Mouse (Mus musculus) induced T-regulatory cell, adult 2 months (primary cell): ENCODE results near the gene Brinp3.
"Not testable (repeated sequence)": the region's sequence is repeated elsewhere in the genome, so short reads cannot be mapped to it uniquely, and the experiment has no call there.

Source experiments
- DNase-seq: peaks from one replicate; pipeline ENCODE4 v3.0.0-alpha.2; 2012; ENCODE audit warnings: low read depth

The Brinp3 gene

DNA sequence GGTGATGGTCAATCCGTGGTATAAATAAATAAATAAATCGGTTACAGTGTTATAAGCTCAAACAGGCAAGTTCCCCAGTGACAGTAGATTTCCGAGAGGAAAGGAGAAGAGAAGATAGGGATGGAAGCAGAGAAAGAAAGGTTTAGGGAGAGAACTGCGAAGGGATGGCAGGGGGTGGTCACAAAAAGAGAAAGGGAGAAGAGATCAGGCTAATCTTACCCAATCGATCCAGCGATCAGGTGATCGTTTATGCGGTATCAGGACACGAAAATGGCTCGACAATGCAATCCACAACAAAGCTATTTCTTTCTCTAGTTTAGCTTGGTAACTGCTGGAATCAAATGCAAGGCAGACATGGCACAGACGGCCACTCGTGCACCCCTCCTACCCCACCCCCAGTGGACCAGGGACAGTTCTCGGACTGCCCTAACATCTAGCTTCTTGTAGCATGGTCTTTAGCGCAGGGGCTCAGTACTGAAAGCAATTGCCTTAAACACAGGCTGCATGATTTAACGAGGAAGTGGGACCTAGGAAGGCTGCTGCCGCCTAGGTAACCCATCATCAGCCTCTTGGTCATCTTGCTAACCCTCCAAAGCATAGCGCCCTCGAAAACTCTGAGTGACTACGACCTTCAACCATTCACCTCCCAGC lies at the start of gene Brinp3:
Gene Brinp3 (plus strand): TSS at position 80 of the 651 bp plus-strand sequence.
- no peak for DNase-seq

DNA sequence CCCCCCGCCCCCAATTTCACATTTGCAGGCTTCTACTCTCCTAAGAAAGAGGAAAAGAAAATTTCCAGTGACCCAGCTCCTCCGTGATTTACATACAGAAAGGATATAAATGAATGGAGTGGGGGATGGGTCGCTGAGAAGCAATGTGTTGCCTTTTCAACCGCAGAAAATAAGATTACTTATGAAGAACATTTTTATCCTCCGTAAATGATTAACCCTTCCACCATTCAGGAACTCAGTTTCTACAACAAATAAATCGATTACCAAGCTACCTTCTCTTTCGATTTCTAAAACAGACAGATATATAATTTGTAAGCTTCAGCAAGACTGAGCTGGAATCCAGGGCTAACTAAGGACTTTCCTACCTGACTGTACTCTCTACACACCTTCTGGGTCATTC lies 339 bp upstream of the Brinp3 start:
- DNase-seq = no peak

DNA sequence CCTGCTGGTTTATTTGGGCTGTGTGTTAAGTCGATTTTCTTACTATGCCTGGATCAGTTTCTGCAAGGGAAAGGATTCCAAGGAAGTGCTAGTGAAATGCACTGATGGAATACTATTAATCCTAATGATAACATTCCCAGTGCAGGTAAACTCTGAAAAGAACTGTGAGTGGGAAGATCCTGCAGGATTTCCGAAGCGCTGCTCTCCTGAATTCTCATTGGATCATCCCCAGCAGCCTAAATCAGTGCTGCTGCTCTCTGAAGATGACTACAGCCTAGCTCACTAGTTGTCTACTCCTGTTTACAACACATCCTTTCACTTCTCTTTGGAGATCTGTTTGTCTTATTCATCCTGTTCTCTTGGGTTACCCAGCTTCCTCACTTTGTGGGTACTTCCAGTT lies 826 bp downstream of the Brinp3 start:
- DNase-seq = no peak

DNA sequence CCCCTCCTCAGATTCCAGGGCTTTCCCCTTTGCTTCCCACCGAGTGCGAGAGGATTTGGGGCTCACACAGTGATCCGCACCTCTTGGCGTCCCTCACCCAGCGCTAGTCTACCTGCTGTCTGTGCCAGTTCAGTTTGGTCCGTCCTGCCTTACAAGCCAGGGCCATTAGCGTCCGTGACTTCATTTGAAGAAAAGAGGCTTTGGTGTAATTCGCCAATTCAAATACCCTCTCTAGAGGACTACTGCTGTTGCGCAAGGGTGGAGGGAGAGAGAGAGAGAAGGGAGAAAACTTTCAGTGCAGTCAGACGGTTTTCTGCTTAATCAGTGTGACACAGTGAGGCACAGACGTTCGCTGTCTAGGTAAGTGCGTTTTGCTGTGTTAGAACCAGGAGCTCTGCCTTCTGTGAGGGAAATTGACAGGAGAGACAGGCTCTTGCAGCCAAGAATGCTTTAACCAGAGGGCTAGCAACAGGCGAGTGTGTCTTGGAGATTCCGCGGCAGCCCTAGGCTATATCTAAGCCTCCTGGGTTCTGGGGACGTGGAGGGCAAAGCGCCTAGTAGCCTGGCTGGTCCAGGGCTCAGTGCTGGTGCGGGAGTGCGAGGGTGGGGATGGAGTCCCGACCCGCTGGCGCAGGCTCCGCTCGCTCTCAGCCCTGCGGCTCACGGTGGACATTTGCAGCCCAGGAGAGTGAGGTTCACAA lies 3.0 kb downstream of the Brinp3 start:
- DNase-seq = no peak

DNA sequence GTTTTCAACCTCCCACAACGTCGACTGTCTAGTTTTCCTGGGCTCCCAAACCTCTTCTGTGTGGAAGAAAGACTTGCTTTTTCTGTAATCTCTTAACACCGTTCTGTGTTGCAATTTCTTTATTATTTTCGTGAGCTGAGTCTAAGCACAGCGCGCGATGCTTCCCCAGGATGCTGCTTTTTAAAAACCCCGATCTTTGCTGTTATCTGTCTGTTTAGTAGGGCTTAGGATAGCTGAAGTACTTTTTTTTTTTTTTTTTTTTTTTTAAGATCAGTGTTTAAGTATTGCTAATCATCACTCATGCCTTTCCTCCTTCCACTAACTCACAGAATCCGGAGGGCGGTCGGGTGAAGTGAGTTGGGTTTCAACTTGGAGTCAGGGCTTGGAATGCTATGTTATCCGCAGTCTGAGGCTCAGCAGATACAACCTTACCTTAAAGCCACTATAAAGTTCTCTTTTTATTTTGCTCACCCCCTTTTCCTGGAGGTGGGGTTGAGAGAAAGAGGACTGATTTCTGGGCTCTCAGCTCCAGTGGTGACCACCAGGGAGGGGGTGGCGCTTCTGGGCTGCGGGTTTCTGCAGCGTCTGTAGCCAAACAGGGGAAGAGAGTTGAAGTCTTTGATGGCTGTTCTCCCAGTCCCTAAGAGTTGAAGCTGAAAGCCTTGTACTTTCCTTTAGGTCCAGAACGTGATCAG lies 3.7 kb downstream of the Brinp3 start:
- no peak for DNase-seq

DNA sequence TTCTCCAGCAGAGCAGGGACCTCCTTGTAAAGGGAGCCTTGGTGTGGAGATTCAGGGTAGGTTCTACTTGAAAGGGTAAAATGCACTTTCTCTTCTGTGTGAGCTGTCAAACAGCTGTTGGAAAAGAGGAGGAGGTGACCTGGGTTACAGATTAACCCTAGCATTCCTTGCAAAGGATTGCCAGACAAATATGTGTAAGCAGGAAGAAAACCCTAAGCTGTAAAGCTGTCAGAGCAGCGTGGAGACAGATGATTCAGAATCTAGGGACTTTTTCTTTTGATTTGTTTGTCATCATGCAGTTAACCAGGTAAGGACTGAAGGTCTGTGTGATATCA lies 4.2 kb downstream of the Brinp3 start:
- no peak for DNase-seq

DNA sequence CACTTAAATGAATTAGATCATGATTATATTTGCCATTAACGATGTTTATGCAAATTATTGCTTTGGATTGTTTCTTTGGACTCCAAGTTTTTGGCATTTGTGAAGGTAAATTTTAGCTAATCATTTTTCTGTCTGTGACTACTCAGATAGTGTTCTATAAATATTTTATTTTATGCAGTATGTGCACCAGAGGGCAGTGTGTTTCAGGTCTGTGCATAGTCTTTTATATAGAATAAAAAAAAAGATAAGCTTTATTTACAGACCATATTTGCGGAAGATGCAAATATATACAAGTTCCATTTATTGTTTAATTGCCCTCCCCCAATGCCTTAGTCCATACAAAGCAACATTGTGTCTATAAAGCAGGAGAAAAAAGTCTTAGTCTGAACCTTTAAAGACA lies 20.8 kb downstream of the Brinp3 start:
- no peak for DNase-seq

DNA sequence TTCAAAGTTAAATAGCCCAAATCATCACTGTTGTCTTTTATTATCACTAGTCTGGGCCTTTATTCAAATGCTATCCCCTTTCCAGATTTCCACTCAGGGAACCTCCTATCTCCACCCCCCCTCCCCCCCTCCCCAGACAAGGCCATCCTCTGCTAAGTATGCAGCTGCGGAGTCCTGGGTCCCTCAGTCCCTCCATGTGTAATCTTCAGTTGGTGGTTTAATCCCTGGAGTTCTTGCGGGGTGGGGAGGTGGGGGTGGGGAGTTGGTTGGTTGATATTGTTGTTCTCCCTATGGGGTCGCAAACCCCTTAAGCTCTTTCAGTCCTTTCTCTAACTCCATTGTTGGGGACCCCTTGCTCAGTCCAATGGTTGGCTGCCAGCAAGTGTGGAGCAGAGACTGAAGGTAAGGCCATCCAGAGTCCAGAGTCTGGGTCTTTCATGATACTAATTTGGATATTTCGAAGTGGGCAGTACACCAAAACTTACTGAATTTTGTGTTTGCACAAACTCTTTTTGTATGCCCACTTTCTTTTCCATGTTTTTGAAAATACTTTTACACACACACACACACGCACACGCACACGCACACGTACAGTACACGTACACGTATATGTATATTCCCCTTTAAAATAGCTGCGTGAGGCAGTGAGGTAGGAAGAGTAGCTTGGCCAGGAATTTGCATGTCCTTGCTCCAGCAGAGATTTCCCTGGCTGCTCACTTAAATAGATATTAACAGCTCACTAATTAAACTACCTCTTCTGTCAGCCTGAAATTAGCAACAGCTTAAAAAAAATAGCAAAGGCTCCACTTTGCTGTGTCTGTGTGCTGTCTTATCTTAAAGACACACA lies 29.4 kb downstream of the Brinp3 start:
- no peak for DNase-seq

DNA sequence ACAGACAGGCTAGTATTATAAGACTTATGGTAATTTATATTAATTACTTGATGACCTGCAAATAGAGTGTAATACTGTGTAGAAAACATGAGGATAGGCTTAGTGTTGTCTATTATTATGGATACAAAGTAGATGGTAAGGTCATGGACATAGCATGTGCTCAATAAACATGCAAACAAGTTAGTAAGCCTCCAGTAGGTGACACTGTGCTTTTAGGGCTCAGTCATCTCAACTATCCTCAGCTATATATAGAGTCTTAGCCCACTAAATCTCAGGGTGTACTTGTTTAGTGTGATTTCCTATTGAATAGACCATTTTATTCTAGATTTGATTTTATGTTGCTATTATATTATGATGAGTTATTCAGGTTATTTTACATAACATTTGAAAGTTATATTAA lies 34.0 kb downstream of the Brinp3 start:
- DNase-seq = no peak

DNA sequence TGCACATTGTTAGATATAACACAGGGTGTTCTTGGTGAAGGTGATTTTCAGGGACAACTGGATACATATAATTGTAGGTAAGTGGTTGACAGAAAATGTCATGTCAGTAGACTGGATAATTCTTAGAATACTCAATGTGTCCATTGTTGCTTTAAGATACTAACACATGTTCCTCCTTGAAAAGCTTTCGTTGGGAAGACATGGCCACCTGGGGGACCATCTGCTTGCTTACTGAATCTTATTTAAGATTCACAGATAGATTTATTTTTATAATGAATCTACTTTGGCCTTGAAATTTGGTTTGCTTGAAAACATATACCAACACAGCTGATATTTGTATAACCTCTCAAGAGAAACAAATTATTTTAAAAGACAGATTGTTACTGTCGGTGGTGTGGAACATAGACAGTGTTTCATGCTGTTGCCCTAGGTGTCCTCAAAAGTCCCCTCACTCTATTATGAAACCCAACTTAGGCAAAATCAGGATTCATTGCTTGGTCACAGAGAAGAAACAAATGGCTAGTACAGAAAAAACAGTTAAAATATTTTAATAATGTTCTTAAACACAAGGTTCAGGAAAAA lies 52.4 kb downstream of the Brinp3 start:
- DNase-seq = no peak

DNA sequence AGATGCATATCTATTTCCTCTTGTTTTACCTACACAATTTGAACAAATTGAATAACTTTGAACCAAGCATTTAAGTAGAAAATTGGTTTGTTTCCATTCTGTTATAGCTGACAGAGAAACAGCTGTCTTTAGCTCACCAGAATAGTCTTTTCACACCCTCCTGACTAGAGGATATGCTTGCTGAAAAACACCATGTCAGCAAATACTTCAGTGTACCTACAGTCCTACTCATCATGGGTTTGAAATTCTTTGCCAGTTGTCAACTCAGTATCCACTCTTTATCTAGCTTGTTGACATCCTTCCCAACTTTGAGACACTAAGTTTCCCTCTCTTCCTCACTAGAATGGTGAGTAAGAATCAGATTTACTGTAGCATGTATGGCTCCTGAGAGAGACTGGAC lies 62.4 kb downstream of the Brinp3 start:
- no peak for DNase-seq

DNA sequence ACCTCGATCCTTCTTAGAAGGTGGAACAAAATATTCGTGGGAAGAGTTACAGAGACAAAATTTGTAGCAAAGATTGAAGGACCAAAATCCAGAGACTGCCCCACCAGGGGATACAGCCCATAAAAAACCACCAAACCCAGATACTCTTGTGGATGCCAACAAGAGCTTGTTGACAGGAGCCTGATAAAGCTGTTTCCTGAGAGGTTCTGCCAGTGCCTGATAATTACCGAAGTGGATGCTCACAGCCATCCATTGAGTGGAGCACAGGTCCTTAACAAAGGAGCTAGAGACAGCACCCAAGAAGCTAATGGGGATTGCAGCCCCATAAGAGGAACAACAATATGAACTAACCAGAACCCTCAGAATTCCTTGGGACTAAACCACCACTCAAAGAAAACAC lies 67.6 kb downstream of the Brinp3 start:
- DNase-seq = no peak

DNA sequence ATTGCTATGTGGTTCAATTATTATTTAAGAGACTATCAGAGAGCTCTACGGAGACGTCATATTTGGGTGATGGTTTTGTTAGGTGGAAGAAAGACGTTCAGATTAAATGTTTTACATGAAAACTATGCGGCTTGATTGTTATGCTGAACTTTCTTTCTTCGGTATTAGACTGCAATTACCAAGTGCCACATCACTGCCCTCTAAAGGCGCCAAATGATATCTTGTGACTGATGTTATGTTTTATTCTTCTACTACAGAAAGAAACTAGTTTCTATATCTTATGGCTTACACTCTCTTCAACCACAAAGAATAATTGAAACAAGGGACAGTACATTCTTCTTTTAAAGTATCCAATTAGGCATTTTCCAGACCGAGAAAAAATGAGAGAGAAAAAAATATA lies 89.6 kb downstream of the Brinp3 start:
- no peak for DNase-seq

DNA sequence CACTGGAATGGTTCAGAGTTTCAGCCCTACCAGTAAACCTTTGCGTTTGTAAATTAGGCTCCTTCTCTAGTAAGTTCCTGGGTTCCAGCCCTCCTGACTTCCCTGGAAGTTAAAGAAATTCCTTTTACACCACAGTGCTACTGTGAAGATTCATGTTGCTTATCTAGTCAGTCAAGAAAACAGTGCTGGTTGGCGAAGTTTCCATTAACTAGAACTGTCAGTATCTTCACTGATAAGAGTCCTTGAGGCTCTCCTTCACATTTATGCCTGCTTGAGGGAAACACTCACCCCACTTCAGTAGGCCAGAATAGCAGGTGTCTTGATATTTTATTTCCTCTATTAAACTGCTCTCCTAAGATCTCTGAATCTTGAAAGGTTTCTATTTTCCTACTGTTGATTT lies 138.3 kb downstream of the Brinp3 start:
- no peak for DNase-seq

DNA sequence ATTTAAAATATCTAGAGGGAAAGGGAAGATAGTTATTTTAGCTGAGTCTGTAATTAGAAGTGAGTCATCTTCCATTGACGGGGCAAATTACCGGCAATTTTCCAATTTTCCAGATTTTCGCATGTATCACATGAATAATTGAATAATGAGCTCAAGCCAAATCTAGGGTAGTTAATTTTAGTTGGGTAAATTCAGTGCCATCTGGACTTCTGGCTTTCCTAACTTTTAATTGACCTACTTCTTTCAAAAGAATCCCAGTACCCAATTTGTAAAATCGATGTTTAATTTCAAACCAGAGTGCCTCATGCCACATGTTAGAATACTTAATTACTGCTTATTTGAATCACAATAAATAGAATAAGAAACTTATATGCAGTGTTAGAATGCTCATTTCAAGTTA lies 162.7 kb downstream of the Brinp3 start:
- DNase-seq = no peak

DNA sequence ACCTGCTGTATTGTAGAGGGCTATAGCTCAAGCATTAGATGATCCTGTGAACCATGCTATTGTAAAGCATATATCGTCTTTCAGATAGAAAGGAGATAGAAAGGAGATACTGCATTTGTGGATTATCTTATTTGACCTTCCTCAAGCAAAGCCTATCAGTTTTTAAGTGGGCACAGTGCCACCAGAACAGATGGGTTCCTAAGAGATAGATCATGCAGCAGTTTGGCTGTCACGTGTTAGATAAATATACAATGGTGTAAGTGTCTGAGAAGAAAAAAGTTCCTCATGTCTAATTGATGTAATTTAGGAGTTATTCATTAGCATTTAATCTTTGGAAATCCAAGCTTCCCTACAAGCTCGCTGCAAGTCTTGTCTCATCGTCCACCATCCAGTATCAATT lies 206.2 kb downstream of the Brinp3 start:
- no peak for DNase-seq

DNA sequence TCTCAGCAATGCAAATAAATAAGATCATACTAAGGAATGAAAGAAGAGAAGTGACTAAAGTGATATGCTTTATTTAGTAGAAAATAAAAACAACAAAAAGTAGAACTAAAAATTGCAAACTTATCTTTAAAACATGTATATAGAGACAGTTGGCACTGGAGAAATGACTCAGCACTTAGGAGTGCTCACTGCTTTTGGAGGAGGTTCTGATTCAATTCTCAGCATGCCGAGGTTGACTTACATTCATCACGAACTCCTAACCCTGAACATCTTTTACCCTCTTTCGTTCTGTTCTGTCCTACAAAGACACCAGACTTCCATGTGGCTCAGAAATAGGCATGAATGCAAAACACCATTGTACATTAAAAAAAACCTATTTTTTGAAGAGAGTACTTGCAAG lies 225.0 kb downstream of the Brinp3 start:
- no peak for DNase-seq

DNA sequence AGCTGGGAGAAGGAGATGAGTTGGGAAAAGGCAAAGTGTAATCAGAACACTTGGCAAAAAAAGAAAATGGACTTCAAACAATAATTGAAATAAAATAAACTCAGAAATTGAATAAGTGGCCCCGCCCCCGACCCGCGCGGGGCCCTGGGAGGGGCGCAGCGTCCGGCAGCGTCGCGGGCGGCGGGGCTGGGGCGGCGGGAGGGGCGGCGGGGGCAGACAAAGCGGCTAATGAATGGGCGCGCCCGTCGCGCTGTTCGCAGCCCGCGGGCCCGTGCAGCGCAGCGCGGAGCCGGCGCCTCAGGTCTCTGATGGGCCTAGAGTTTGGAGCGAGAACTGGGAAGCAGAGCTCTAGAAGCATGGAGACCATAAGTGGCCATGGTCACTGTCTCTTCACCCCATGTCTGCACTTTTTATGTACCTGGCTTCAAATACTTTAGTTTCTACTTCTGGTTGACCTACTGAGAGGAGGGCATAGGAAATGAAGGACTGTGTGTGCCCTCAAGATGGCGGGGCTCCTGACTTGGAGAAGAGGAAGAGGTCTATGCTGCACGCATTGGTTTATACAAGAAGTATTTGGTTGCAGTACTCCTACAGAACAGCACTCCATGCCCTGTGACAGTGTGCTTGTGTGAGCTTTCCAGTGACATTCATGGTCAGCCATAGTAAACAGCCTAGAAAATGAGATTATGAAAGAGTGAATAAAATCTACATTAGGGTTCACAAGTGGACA lies 230.4 kb downstream of the Brinp3 start:
- DNase-seq = not testable (repeated sequence)

DNA sequence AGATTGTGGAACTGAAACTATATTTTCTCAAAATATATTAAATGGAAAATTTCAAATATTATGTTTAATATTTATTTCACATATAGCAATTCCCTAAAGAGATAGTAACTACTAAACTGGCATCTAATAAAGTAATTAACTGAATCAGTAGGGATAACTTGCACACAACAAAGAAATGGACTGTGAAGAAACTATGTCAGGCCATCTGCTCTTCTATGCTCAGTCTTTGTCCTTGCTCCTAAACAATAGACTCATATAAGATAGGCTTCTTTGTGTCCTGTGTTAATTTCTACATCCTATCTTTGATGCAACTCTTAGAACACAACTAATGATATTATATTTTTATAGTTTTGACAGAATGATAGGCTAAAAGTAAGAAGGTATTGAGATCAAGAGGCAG lies 256.5 kb downstream of the Brinp3 start:
- DNase-seq = no peak

DNA sequence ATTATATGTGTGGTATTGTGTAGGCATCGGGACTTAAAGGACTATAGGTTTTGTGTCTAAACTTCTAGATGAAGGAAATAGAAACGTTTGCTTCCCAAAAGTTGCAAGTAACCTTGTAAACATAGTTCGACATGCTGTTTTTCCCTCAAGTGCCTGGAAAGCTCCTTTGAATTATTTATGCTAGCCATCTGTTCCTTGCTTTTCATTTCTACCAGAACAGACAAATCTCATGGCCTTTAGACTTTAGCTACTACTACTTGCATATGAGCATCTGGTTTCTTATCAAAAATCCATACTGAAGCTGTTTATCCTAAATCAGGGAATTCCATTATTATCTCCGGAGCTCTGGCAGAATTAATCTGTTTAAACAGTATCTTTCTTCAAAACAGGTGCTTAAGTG lies 288.7 kb downstream of the Brinp3 start:
- no peak for DNase-seq

DNA sequence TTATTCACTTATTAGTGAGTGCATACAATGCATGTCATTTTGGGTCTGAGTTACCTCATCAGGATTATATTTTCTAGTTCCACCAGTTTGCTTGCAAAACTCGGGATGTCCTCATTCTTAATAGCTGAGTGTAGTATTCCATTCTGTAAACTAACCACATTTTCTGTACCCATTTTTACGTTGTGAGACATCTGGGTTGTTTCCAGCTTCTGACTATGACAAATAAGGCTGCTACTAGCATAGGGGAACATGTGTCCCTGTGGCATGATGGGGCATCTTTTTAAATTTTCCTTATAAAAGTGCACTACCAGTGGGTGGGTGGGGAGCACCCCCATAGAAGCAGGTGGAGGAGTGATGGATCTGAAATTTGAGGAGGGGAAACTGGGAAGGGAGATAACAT lies 292.7 kb downstream of the Brinp3 start:
- DNase-seq = no peak

DNA sequence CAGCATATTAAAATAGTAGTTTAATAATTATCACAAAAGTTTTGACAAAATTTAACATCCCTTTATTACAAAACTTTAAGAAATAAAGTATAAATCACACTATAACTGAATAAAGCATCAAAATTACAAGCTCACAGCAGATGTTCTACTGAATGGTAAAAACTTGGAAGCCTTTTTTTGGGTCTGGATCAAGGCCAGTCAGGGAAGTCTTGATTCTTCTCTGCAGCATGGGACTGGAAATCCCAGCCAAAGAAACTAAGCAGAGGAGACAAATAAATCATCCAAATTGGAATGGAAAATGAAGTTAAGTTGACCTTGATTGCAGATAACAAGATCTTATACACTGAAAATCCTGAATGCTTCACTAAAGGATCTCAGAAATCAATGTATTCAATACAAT lies 298.3 kb downstream of the Brinp3 start:
- DNase-seq = no peak
